Comparison of ENCODE assay signal across 10 mouse cellular contexts in genomic region chr16:93818691-93819324, GRCm38 (mm10). TPM values are rescaled to one million over a fixed set of nuclear protein-coding genes. Genes with fewer than 3 reads are reported as not detected.
DNase-seq lines count a peak whose midpoint lies in the region; ATAC-seq and TF ChIP-seq lines count a peak whose summit lies in the region.
"Had no signal": no experiment of that assay in that cellular context is flagged by ENCODE, and none has a peak within 500 bp of the region (broad histone marks: within the 10 kb centered on the region; RNA-seq: fewer than 3 reads in every experiment).

No protein-coding gene starts in this region.

- H3K4me2 ChIP-seq in intestine, postnatal 0 days (replicated peaks; ENCODE audit: low read depth): peak overlapping the region; percentile 48
- peak overlapping the region; percentile 59 for H3K4me2 ChIP-seq in liver, postnatal 0 days (ENCODE audit: low read depth, low read length)

- no peaks in the 10 kb centered on the region for H3K36me3 ChIP-seq in G1E (replicated peaks)
- H3K36me3 ChIP-seq in intestine, postnatal 0 days (ENCODE audit: control insufficient read depth, insufficient read depth): 0 out of 2 replicates have a peak, but pooled peaks cover 5% of the 10 kb centered on the region
- no peaks in the 10 kb centered on the region for H3K36me3 ChIP-seq in liver, postnatal 0 days (replicated peaks; ENCODE audit: insufficient read depth, low read length)
- no peaks in the 10 kb centered on the region for H3K36me3 ChIP-seq in embryonic facial prominence, embryonic 10.5 days (replicated peaks)

- peak overlapping the region; percentile 49; the same call in 1 of the 2 replicates for H3K4me3 ChIP-seq in G1E (ENCODE audit: low read depth, low read length)
- no peak overlapping the region for H3K4me3 ChIP-seq in intestine, postnatal 0 days (ENCODE audit: low read depth, low read length)
- H3K4me3 ChIP-seq in liver, postnatal 0 days (ENCODE audit: low read depth, low read length): no peak overlapping the region
- no peak overlapping the region for H3K4me3 ChIP-seq in embryonic facial prominence, embryonic 10.5 days

- H3K9me3 ChIP-seq in G1E (replicated peaks): peaks cover 4% of the 10 kb centered on the region; the same call in 1 of the 2 replicates
- H3K9me3 ChIP-seq in intestine, postnatal 0 days (ENCODE audit: control insufficient read depth): no peaks in the 10 kb centered on the region
- H3K9me3 ChIP-seq in liver, postnatal 0 days (ENCODE audit: low read length): 0 out of 2 replicates have a peak, but pooled peaks cover under 1% of the 10 kb centered on the region
- peaks cover 3% of the 10 kb centered on the region; the same call in 1 of the 2 replicates for H3K9me3 ChIP-seq in embryonic facial prominence, embryonic 10.5 days

- no peak for TF ChIP-seq CTCF in G1E (IDR thresholded peaks at IDR 0.05; ENCODE audit: low read depth, low read length)
- no peak for TF ChIP-seq CTCF in intestine, postnatal 0 days (IDR thresholded peaks at IDR 0.05; ENCODE audit: low read depth)
- no peak for TF ChIP-seq CTCF in liver, postnatal 0 days (IDR thresholded peaks at IDR 0.05; ENCODE audit: low read depth)

- H3K4me1 ChIP-seq in G1E (ENCODE audit: insufficient read depth, low read depth, low read length): peaks cover 48% of the 10 kb centered on the region
- no peaks in the 10 kb centered on the region; the same call in 1 of the 2 replicates for H3K4me1 ChIP-seq in intestine, postnatal 0 days (replicated peaks; ENCODE audit: control insufficient read depth, insufficient read depth, low read length)
- peaks cover 33% of the 10 kb centered on the region for H3K4me1 ChIP-seq in liver, postnatal 0 days (ENCODE audit: insufficient read depth)
- H3K4me1 ChIP-seq in embryonic facial prominence, embryonic 10.5 days: peaks cover 13% of the 10 kb centered on the region; the same call in 1 of the 2 replicates

- peak overlapping the region; percentile 72 for H3K27ac ChIP-seq in intestine, postnatal 0 days (ENCODE audit: low read depth, low read length)
- peak overlapping the region; percentile 75 for H3K27ac ChIP-seq in liver, postnatal 0 days (ENCODE audit: low read depth)
- H3K27ac ChIP-seq in embryonic facial prominence, embryonic 10.5 days (replicated peaks): no peak overlapping the region

- H3K27me3 ChIP-seq in G1E (ENCODE audit: insufficient read depth, low read length): no peaks in the 10 kb centered on the region
- no peaks in the 10 kb centered on the region for H3K27me3 ChIP-seq in intestine, postnatal 0 days (replicated peaks; ENCODE audit: control insufficient read depth, insufficient read depth, low read length)
- no peaks in the 10 kb centered on the region for H3K27me3 ChIP-seq in liver, postnatal 0 days (ENCODE audit: insufficient read depth, low read length)
- no peaks in the 10 kb centered on the region for H3K27me3 ChIP-seq in embryonic facial prominence, embryonic 10.5 days (replicated peaks; ENCODE audit: low read depth, poor library complexity, severe bottlenecking)

- peak; percentile 43 for DNase-seq in A20 (ENCODE audit: low read depth, low spot score)
- DNase-seq in G1E (ENCODE audit: low spot score): peak; percentile 43
- DNase-seq in liver, postnatal 0 days: no peak
- DNase-seq in thymus, postnatal 10 days (ENCODE audit: low spot score in 2 of 2): no peak
- DNase-seq in layer of hippocampus, postnatal 25 days (ENCODE audit: extremely low spot score in 1 of 2, low spot score in 1 of 2): no peak
- DNase-seq in embryonic facial prominence, embryonic 10.5 days (ENCODE audit: low spot score): no peak
- DNase-seq in cerebellum, adult 9-11 months: no peak
- DNase-seq: cerebellum, adult 18-20 months; thymus, postnatal 25 days had no signal

- no peak overlapping the region for H3K9ac ChIP-seq in intestine, postnatal 0 days (ENCODE audit: low read depth, low read length)
- peak overlapping the region; percentile 18 for H3K9ac ChIP-seq in liver, postnatal 0 days (replicated peaks)

- peak; percentile 52 for ATAC-seq in G1E (ENCODE audit: extremely low read depth, insufficient number of reproducible peaks, low FRiP score, poor library complexity, severe bottlenecking)
- ATAC-seq in intestine, postnatal 0 days: peak; percentile 69
- peak; percentile 17 for ATAC-seq in liver, postnatal 0 days

- 10% methylated on average over 12 of the region's 12 CpGs for WGBS in intestine, postnatal 0 days
- WGBS in liver, postnatal 0 days (ENCODE audit: insufficient replicate concordance): 10% methylated on average over 12 of the region's 12 CpGs
- 66% methylated on average over 12 of the region's 12 CpGs for WGBS in embryonic facial prominence, embryonic 10.5 days

- TF ChIP-seq EP300 in liver, postnatal 0 days (IDR thresholded peaks at IDR 0.05; ENCODE audit: low read depth): peak; percentile 80

RNA-seq across cellular contexts. Expression of gene Morc3, which starts 13.1 kb away (rescaled TPM):
- total RNA-seq in G1E (2014; fragmentation: Nextera tagmentation): 88.5 and 109 TPM in 2 replicates
- 73.5 and 76.3 TPM in 2 replicates for total RNA-seq in G1E (2017)
- polyA plus RNA-seq in G1E (2012): 13.9 and 17.1 TPM in 2 replicates
- polyA plus RNA-seq in intestine, postnatal 0 days (2015; fragmentation: Nextera tagmentation; extraction: Ambion mirVana): 15.5 and 20.0 TPM in 2 replicates
- 11.7 and 12.3 TPM in 2 replicates for polyA plus RNA-seq in liver, postnatal 0 days (2015; fragmentation: Nextera tagmentation; extraction: Ambion mirVana)
- total RNA-seq in layer of hippocampus, postnatal 25 days (2021): 10 to 100 TPM; 29.2 to 29.9 TPM
- 29.1 and 31.5 TPM in 2 replicates for polyA plus RNA-seq in embryonic facial prominence, embryonic 10.5 days (2016; fragmentation: Nextera tagmentation; extraction: Ambion mirVana)

Comparison
In these comparisons a context has a peak if more than half of its experiments do, and no peak if none do; other contexts are left out.
1. DNase-seq: peak in A20 (single experiment) and G1E (single experiment); none in liver, postnatal 0 days (single experiment), thymus, postnatal 10 days (0 of 2), layer of hippocampus, postnatal 25 days (0 of 2), embryonic facial prominence, embryonic 10.5 days (single experiment) and cerebellum, adult 9-11 months (single experiment).
2. ATAC-seq: peak in every context shown above with its lines; median percentile 69 in intestine, postnatal 0 days; 52 in G1E; 17 in liver, postnatal 0 days.